Mouse (Mus musculus) midbrain, embryonic 12.5 days (tissue): ENCODE data around the gene Ltbp3. TPM values are rescaled to one million over a fixed set of nuclear protein-coding genes. Genes with fewer than 3 reads are reported as not detected.

Source experiments
- ATAC-seq: fragments of 200-750 bp; cut with Nextera tagmentation; 2 replicates; pipeline ENCODE4 v1.8.0; 2017; ENCODE audit warnings: low read depth, moderate TSS enrichment, moderate library complexity; ENCODE audit not compliant: low FRiP score
- H3K27ac ChIP-seq: fragments of 300-500 bp; sonication (generic); replicated peaks from 2 replicates; pipeline ENCODE4 v1.5.1; 2016; ENCODE audit warnings: mild to moderate bottlenecking
- H3K27me3 ChIP-seq: fragments of 300-500 bp; sonication (generic); 2 replicates; pipeline ENCODE4 v1.6.1; 2016; ENCODE audit warnings: mild to moderate bottlenecking
- H3K36me3 ChIP-seq: fragments of 300-500 bp; sonication (generic); 2 replicates; pipeline ENCODE4 v1.6.1; 2016
- H3K4me1 ChIP-seq: fragments of 300-500 bp; sonication (generic); 2 replicates; pipeline ENCODE4 v1.6.1; 2016
- H3K4me2 ChIP-seq: fragments of 300-500 bp; sonication (generic); replicated peaks from 2 replicates; pipeline ENCODE4 v1.6.1; 2016; ENCODE audit warnings: mild to moderate bottlenecking, moderate library complexity
- H3K4me3 ChIP-seq: fragments of 300-500 bp; sonication (generic); 2 replicates; pipeline ENCODE4 v1.5.1; 2016; ENCODE audit warnings: mild to moderate bottlenecking
- H3K9ac ChIP-seq: fragments of 300-500 bp; sonication (generic); replicated peaks from 2 replicates; pipeline ENCODE4 v1.6.1; 2016; ENCODE audit warnings: mild to moderate bottlenecking, moderate library complexity
- H3K9me3 ChIP-seq: fragments of 300-500 bp; sonication (generic); 2 replicates; pipeline ENCODE4 v1.6.1; 2016; ENCODE audit warnings: mild to moderate bottlenecking
- WGBS: fragments of 180-500 bp; shearing (Covaris S2); methylation state at CpG from one replicate; pipeline ENCODE4 v1.1.7; 2016; 5-methylcytosine and 5-hydroxymethylcytosine counted together
- polyA plus RNA-seq: library from polyadenylated mRNA; unstranded; fragments of >200 nt; fragmentation: Nextera tagmentation; extraction: Ambion mirVana; gene quantifications from 2 replicates; pipeline ENCODE4 v1.2.1, GENCODE M21; 2016

Ltbp3 gene
- polyA plus RNA-seq, 1 experiment from 2014 or later = 7.9 TPM

GRCm38 (mm10) chr19:5767271-5767670 is 26.6 kb downstream of the Ltbp3 start:
- Histone ChIP-seq H3K4me1 (peaks cover 17% of the 10 kb centered on the region), H3K4me2 (no peak overlapping the region), H3K36me3 (peaks cover 71% of the 10 kb centered on the region), H3K9me3 (no peaks in the 10 kb centered on the region), H3K9ac (no peak overlapping the region), H3K4me3 (no peak overlapping the region), H3K27me3 (no peaks in the 10 kb centered on the region), H3K27ac (no peak overlapping the region)
- WGBS = 90% methylated on average over 4 of the region's 4 CpGs
- no peak for ATAC-seq

- Histone ChIP-seq H3K4me2 (peak overlapping the region; percentile 88), H3K4me3 (peak overlapping the region; percentile 64), H3K27me3 (no peaks in the 10 kb centered on the region), H3K36me3 (peaks cover 45% of the 10 kb centered on the region), H3K27ac (peak overlapping the region; percentile 71; the same call in 1 of the 2 replicates), H3K9me3 (no peaks in the 10 kb centered on the region), H3K4me1 (peaks cover 17% of the 10 kb centered on the region), H3K9ac (peak overlapping the region; percentile 77)
- no peak for ATAC-seq
- whole genome bisulfite sequencing = 54% methylated on average over 9 of the region's 9 CpGs
Observed at GRCm38 (mm10) chr19:5770311-5770710, 29.6 kb downstream of the Ltbp3 start.

GRCm38 (mm10) chr19:5770925-5771860 is 30.5 kb downstream of the Ltbp3 start, which contains the start of gene Scyl1:
Gene Scyl1, minus strand, starts transcription at chr19:5771419.
- Histone ChIP-seq H3K4me3 (peak within 1 kb of the TSS; percentile 64), H3K4me1 (peaks cover 17% of the 10 kb centered on the region), H3K27ac (peak within 1 kb of the TSS; percentile 71), H3K27me3 (no peaks in the 10 kb centered on the region), H3K9me3 (no peaks in the 10 kb centered on the region), H3K36me3 (peaks cover 36% of the 10 kb centered on the region), H3K4me2 (peak within 1 kb of the TSS; percentile 88), H3K9ac (peak within 1 kb of the TSS; percentile 77)
- ATAC-seq = peak; percentile 97
- under 1% methylated on average over 64 of the region's 64 CpGs for WGBS

GRCm38 (mm10) chr19:5777387-5778032 is 36.8 kb downstream of the Ltbp3 start:
- Histone ChIP-seq H3K9ac (no peak overlapping the region), H3K27ac (no peak overlapping the region), H3K9me3 (no peaks in the 10 kb centered on the region), H3K36me3 (no peaks in the 10 kb centered on the region), H3K27me3 (no peaks in the 10 kb centered on the region), H3K4me2 (no peak overlapping the region), H3K4me1 (no peaks in the 10 kb centered on the region), H3K4me3 (no peak overlapping the region)
- ATAC-seq = no peak
- WGBS = 76% methylated on average over 9 of the region's 9 CpGs

- 45% methylated on average over 8 of the region's 8 CpGs for WGBS
- Histone ChIP-seq H3K36me3 (no peaks in the 10 kb centered on the region), H3K27me3 (no peaks in the 10 kb centered on the region), H3K9ac (0 out of 2 replicates have a peak overlapping the region, but pooled peaks have one; percentile 2), H3K27ac (no peak overlapping the region), H3K9me3 (no peaks in the 10 kb centered on the region), H3K4me1 (no peaks in the 10 kb centered on the region), H3K4me3 (no peak overlapping the region), H3K4me2 (no peak overlapping the region)
- ATAC-seq = no peak
Observed at GRCm38 (mm10) chr19:5778312-5778711, 37.6 kb downstream of the Ltbp3 start.

GRCm38 (mm10) chr19:5780203-5780602 is 39.5 kb downstream of the Ltbp3 start:
- Histone ChIP-seq H3K36me3 (no peaks in the 10 kb centered on the region), H3K27me3 (no peaks in the 10 kb centered on the region), H3K4me1 (no peaks in the 10 kb centered on the region), H3K9me3 (no peaks in the 10 kb centered on the region), H3K4me2 (no peak overlapping the region), H3K4me3 (no peak overlapping the region), H3K9ac (no peak overlapping the region), H3K27ac (no peak overlapping the region)
- ATAC-seq = no peak
- WGBS = 73% methylated on average over 7 of the region's 7 CpGs

GRCm38 (mm10) chr19:5781532-5781931 is 40.8 kb downstream of the Ltbp3 start:
- H3K36me3 ChIP-seq = no peaks in the 10 kb centered on the region
- no peak for ATAC-seq
- H3K9ac ChIP-seq = no peak overlapping the region
- H3K4me3 ChIP-seq = no peak overlapping the region
- H3K27me3 ChIP-seq = no peaks in the 10 kb centered on the region
- no peaks in the 10 kb centered on the region for H3K9me3 ChIP-seq
- no peak overlapping the region for H3K4me2 ChIP-seq
- WGBS = 86% methylated on average over 6 of the region's 6 CpGs
- no peaks in the 10 kb centered on the region for H3K4me1 ChIP-seq
- no peak overlapping the region for H3K27ac ChIP-seq

- ATAC-seq = no peak
- no peaks in the 10 kb centered on the region for H3K9me3 ChIP-seq
- WGBS = 81% methylated on average over 1 of the region's 1 CpGs
- H3K9ac ChIP-seq = no peak overlapping the region; the same call in 1 of the 2 replicates
- no peak overlapping the region for H3K27ac ChIP-seq
- H3K4me2 ChIP-seq = no peak overlapping the region
- H3K4me1 ChIP-seq = no peaks in the 10 kb centered on the region
- H3K4me3 ChIP-seq = no peak overlapping the region
- H3K27me3 ChIP-seq = no peaks in the 10 kb centered on the region
- no peaks in the 10 kb centered on the region for H3K36me3 ChIP-seq
Observed at GRCm38 (mm10) chr19:5782121-5782520, 41.4 kb downstream of the Ltbp3 start.

GRCm38 (mm10) chr19:5784958-5785577 is 44.4 kb downstream of the Ltbp3 start:
- ATAC-seq = no peak
- Histone ChIP-seq H3K4me3 (no peak overlapping the region), H3K9me3 (no peaks in the 10 kb centered on the region), H3K27me3 (no peaks in the 10 kb centered on the region), H3K27ac (no peak overlapping the region), H3K9ac (no peak overlapping the region), H3K4me1 (no peaks in the 10 kb centered on the region), H3K36me3 (no peaks in the 10 kb centered on the region), H3K4me2 (no peak overlapping the region)
- 68% methylated on average over 10 of the region's 10 CpGs for WGBS

- Histone ChIP-seq H3K4me2 (no peak overlapping the region), H3K9ac (no peak overlapping the region), H3K27me3 (no peaks in the 10 kb centered on the region), H3K27ac (no peak overlapping the region), H3K4me1 (no peaks in the 10 kb centered on the region), H3K4me3 (no peak overlapping the region), H3K9me3 (no peaks in the 10 kb centered on the region), H3K36me3 (no peaks in the 10 kb centered on the region)
- peak; percentile 68; the same call in 1 of the 2 replicates for ATAC-seq
- WGBS = 11% methylated on average over 12 of the region's 12 CpGs
Observed at GRCm38 (mm10) chr19:5786441-5787114, 45.9 kb downstream of the Ltbp3 start.

GRCm38 (mm10) chr19:5787128-5787635 is 46.5 kb downstream of the Ltbp3 start:
- no peaks in the 10 kb centered on the region for H3K27me3 ChIP-seq
- H3K36me3 ChIP-seq = no peaks in the 10 kb centered on the region
- no peak overlapping the region for H3K4me3 ChIP-seq
- H3K4me1 ChIP-seq = no peaks in the 10 kb centered on the region
- no peak for ATAC-seq
- no peak overlapping the region for H3K9ac ChIP-seq
- no peak overlapping the region for H3K27ac ChIP-seq
- H3K9me3 ChIP-seq = no peaks in the 10 kb centered on the region
- no peak overlapping the region for H3K4me2 ChIP-seq
- WGBS = 17% methylated on average over 8 of the region's 8 CpGs
